Mouse (Mus musculus) embryonic facial prominence, embryonic 15.5 days (tissue): ENCODE data around the gene Nmi. TPM values are rescaled to one million over a fixed set of nuclear protein-coding genes. Genes with fewer than 3 reads are reported as not detected.

ENCODE experiments used
- ATAC-seq: fragments of 200-750 bp; cut with Nextera tagmentation; 2 replicates; pipeline ENCODE4 v1.8.0; 2017; ENCODE audit warnings: low read depth, moderate TSS enrichment; ENCODE audit not compliant: insufficient number of reproducible peaks, low FRiP score, low TSS enrichment
- H3K27ac ChIP-seq: fragments of 300-500 bp; sonication (generic); replicated peaks from 2 replicates; pipeline ENCODE4 v1.5.1; 2015; ENCODE audit warnings: mild to moderate bottlenecking, inconsistent platforms
- H3K27me3 ChIP-seq: fragments of 300-500 bp; sonication (generic); 2 replicates; pipeline ENCODE4 v1.6.1; 2015; ENCODE audit warnings: inconsistent platforms
- H3K36me3 ChIP-seq: fragments of 300-500 bp; sonication (generic); 2 replicates; pipeline ENCODE4 v1.6.1; 2015; ENCODE audit warnings: mild to moderate bottlenecking, inconsistent platforms
- H3K4me1 ChIP-seq: fragments of 300-500 bp; sonication (generic); 2 replicates; pipeline ENCODE4 v1.6.1; 2015; ENCODE audit warnings: inconsistent platforms
- H3K4me2 ChIP-seq: fragments of 300-500 bp; sonication (generic); replicated peaks from 2 replicates; pipeline ENCODE4 v1.6.1; 2015; ENCODE audit warnings: mild to moderate bottlenecking, inconsistent platforms
- H3K4me3 ChIP-seq: fragments of 300-500 bp; sonication (generic); replicated peaks from 2 replicates; pipeline ENCODE4 v1.5.1; 2015; ENCODE audit warnings: mild to moderate bottlenecking, inconsistent platforms
- H3K9ac ChIP-seq: fragments of 300-500 bp; sonication (generic); 2 replicates; pipeline ENCODE4 v1.6.1; 2015; ENCODE audit warnings: inconsistent platforms
- H3K9me3 ChIP-seq: fragments of 300-500 bp; sonication (generic); replicated peaks from 2 replicates; pipeline ENCODE4 v1.6.1; 2016; ENCODE audit warnings: inconsistent platforms
- WGBS: fragments of 180-500 bp; shearing (Covaris S2); methylation state at CpG from one replicate; pipeline ENCODE4 v1.1.7; 2015; 5-methylcytosine and 5-hydroxymethylcytosine counted together
- polyA plus RNA-seq: library from polyadenylated mRNA; unstranded; fragments of >200 nt; fragmentation: Nextera tagmentation; extraction: Ambion mirVana; gene quantifications from 2 replicates; pipeline ENCODE4 v1.2.1, GENCODE M21; 2015

Nmi gene
- polyA plus RNA-seq, 1 experiment from 2014 or later: 14.2 TPM

DNA sequence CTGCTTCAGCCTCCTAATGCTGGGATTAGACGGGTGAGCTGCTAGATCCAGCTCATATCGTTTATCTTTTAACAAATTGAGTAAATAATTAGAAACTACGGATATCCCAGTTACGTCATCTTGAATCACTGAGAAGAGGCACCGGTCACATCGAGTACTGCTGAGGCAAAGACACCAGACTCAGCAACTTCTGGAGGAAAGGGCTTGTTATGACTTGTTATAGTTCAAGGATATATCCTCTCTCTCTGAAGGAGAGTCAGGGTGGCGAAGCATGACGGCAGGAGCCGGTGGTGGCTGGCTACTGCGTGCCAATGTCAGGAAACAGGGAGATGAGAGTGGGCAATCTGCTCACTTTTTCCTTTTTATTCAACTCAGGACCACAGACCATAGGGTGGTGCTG is 11.9 kb upstream of the Nmi start:
- Histone ChIP-seq H3K4me2 (no peak overlapping the region), H3K27me3 (no peaks in the 10 kb centered on the region), H3K4me1 (peaks cover 4% of the 10 kb centered on the region), H3K9ac (no peak overlapping the region), H3K9me3 (no peaks in the 10 kb centered on the region), H3K4me3 (no peak overlapping the region), H3K36me3 (no peaks in the 10 kb centered on the region), H3K27ac (no peak overlapping the region)
- no peak for ATAC-seq
- WGBS: 83% methylated on average over 10 of the region's 10 CpGs

DNA sequence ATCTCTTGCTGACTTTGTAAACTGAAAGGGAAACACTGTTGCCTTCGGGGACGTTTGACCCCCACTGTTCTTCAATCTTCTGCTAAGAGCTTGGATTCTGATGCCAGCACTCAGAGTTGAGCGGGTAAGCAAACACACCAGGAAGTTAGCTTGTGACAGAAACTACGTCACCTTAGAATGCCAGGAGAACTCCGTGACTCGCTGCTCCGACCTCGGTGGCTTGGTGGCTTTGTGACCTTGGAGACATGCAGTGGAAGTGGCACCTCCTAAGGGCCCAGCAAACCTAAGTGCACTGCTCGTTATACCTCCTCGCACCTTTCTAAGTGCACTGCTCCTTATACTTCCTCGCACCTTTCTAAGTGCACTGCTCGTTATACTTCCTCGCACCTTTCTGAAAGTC is 9.0 kb upstream of the Nmi start:
- Histone ChIP-seq H3K36me3 (no peaks in the 10 kb centered on the region), H3K4me1 (peaks cover 4% of the 10 kb centered on the region), H3K27ac (no peak overlapping the region), H3K4me3 (no peak overlapping the region), H3K9me3 (0 out of 2 replicates have a peak, but pooled peaks cover 4% of the 10 kb centered on the region), H3K4me2 (no peak overlapping the region), H3K9ac (no peak overlapping the region), H3K27me3 (no peaks in the 10 kb centered on the region)
- 61% methylated on average over 13 of the region's 13 CpGs for WGBS
- no peak for ATAC-seq

GRCm38 (mm10) chr2:51981630-51982029 is 8.3 kb upstream of the Nmi start:
- ATAC-seq: peak; percentile 34; the same call in 1 of the 2 replicates
- Histone ChIP-seq H3K9ac (0 out of 2 replicates have a peak overlapping the region, but pooled peaks have one; percentile 9), H3K4me1 (peaks cover 4% of the 10 kb centered on the region), H3K4me2 (peak overlapping the region; percentile 39), H3K9me3 (0 out of 2 replicates have a peak, but pooled peaks cover 4% of the 10 kb centered on the region), H3K36me3 (no peaks in the 10 kb centered on the region), H3K27ac (peak overlapping the region; percentile 18), H3K4me3 (peak overlapping the region; percentile 12; the same call in 1 of the 2 replicates), H3K27me3 (no peaks in the 10 kb centered on the region)
- 32% methylated on average over 11 of the region's 11 CpGs for whole genome bisulfite sequencing

- Histone ChIP-seq H3K4me2 (peak overlapping the region; percentile 66), H3K27ac (peak overlapping the region; percentile 90), H3K9ac (peak overlapping the region; percentile 63), H3K36me3 (no peaks in the 10 kb centered on the region), H3K4me1 (peaks cover 5% of the 10 kb centered on the region; the same call in 1 of the 2 replicates), H3K9me3 (no peaks in the 10 kb centered on the region), H3K4me3 (peak overlapping the region; percentile 70), H3K27me3 (no peaks in the 10 kb centered on the region)
- WGBS: 1% methylated on average over 40 of the region's 40 CpGs
- peak; percentile 78 for ATAC-seq
These were observed 469 bp downstream of the Nmi start for GRCm38 (mm10) chr2:51972641-51973409.

GRCm38 (mm10) chr2:51972142-51972541 is 1.2 kb downstream of the Nmi start:
- WGBS: 36% methylated on average over 5 of the region's 5 CpGs
- peak overlapping the region; percentile 90 for H3K27ac ChIP-seq
- ATAC-seq: no peak
- peak overlapping the region; percentile 70 for H3K4me3 ChIP-seq
- peak overlapping the region; percentile 66 for H3K4me2 ChIP-seq
- no peaks in the 10 kb centered on the region for H3K27me3 ChIP-seq
- peaks cover 5% of the 10 kb centered on the region; the same call in 1 of the 2 replicates for H3K4me1 ChIP-seq
- H3K9me3 ChIP-seq: no peaks in the 10 kb centered on the region
- H3K36me3 ChIP-seq: no peaks in the 10 kb centered on the region
- no peak overlapping the region for H3K9ac ChIP-seq

GRCm38 (mm10) chr2:51970897-51971296 is 2.4 kb downstream of the Nmi start:
- Histone ChIP-seq H3K4me1 (peaks cover 5% of the 10 kb centered on the region; the same call in 1 of the 2 replicates), H3K27me3 (no peaks in the 10 kb centered on the region), H3K9me3 (no peaks in the 10 kb centered on the region), H3K9ac (no peak overlapping the region), H3K4me3 (no peak overlapping the region), H3K27ac (no peak overlapping the region), H3K4me2 (no peak overlapping the region), H3K36me3 (no peaks in the 10 kb centered on the region)
- 97% methylated on average over 4 of the region's 4 CpGs for WGBS
- ATAC-seq: no peak

- Histone ChIP-seq H3K36me3 (no peaks in the 10 kb centered on the region), H3K4me3 (no peak overlapping the region), H3K27ac (no peak overlapping the region), H3K9me3 (no peaks in the 10 kb centered on the region), H3K27me3 (no peaks in the 10 kb centered on the region), H3K4me2 (no peak overlapping the region), H3K9ac (no peak overlapping the region), H3K4me1 (peaks cover 4% of the 10 kb centered on the region; the same call in 1 of the 2 replicates)
- 73% methylated on average over 3 of the region's 3 CpGs for WGBS
- ATAC-seq: no peak
These were observed 6.0 kb downstream of the Nmi start for GRCm38 (mm10) chr2:51967288-51967687.

- Histone ChIP-seq H3K9me3 (no peaks in the 10 kb centered on the region), H3K27me3 (no peaks in the 10 kb centered on the region)
These were observed 19.6 kb downstream of the Nmi start for GRCm38 (mm10) chr2:51953648-51954204.

DNA sequence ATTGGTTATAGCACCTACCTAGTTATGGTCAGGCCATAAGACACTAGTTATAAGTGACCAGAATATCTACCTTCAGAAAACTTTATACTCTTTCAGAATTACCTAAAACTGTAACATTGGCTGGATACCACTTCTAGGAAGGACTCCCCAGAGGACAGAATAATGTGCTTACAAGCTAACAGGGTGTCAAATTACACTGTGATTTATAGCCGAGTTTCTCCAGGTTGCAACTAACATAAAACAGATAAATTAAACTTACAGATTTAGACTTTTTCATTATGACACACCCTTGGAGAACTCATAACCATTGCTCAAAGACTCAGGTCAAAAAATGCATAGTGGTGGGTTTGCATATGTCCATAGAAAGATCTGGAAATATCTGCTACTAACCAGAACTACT is 22.4 kb downstream of the Nmi start:
- Histone ChIP-seq H3K36me3 (no peaks in the 10 kb centered on the region), H3K4me1 (no peaks in the 10 kb centered on the region), H3K4me2 (no peak overlapping the region), H3K4me3 (no peak overlapping the region), H3K27ac (no peak overlapping the region), H3K9me3 (no peaks in the 10 kb centered on the region), H3K27me3 (no peaks in the 10 kb centered on the region), H3K9ac (no peak overlapping the region)
- no peak for ATAC-seq
- WGBS: 5% methylated on average over 1 of the region's 1 CpGs

More at GRCm38 (mm10) chr2:51953648-51954204, 19.6 kb downstream of the Nmi start:
- H3K4me1 ChIP-seq: no peaks in the 10 kb centered on the region
- 82% methylated on average over 7 of the region's 7 CpGs for WGBS
- H3K9ac ChIP-seq: no peak overlapping the region
- H3K4me3 ChIP-seq: no peak overlapping the region
- no peak for ATAC-seq
- H3K4me2 ChIP-seq: no peak overlapping the region
- H3K27ac ChIP-seq: no peak overlapping the region
- no peaks in the 10 kb centered on the region for H3K36me3 ChIP-seq

- H3K4me3 ChIP-seq: no peak overlapping the region
- ATAC-seq: no peak
- no peak overlapping the region for H3K4me2 ChIP-seq
- no peaks in the 10 kb centered on the region for H3K27me3 ChIP-seq
- H3K36me3 ChIP-seq: no peaks in the 10 kb centered on the region
- H3K4me1 ChIP-seq: no peaks in the 10 kb centered on the region
- H3K9ac ChIP-seq: no peak overlapping the region
- 75% methylated on average over 6 of the region's 6 CpGs for WGBS
- H3K9me3 ChIP-seq: 0 out of 2 replicates have a peak, but pooled peaks cover 2% of the 10 kb centered on the region
- no peak overlapping the region for H3K27ac ChIP-seq
These were observed 25.0 kb downstream of the Nmi start for GRCm38 (mm10) chr2:51948105-51948830.

GRCm38 (mm10) chr2:51945812-51946211 is 27.5 kb downstream of the Nmi start:
- 65% methylated on average over 2 of the region's 2 CpGs for WGBS
- Histone ChIP-seq H3K9me3 (0 out of 2 replicates have a peak, but pooled peaks cover 2% of the 10 kb centered on the region), H3K27ac (no peak overlapping the region), H3K36me3 (no peaks in the 10 kb centered on the region), H3K27me3 (no peaks in the 10 kb centered on the region), H3K9ac (no peak overlapping the region), H3K4me1 (no peaks in the 10 kb centered on the region), H3K4me3 (no peak overlapping the region), H3K4me2 (no peak overlapping the region)
- no peak for ATAC-seq
